Mouse (Mus musculus) subcutaneous adipose tissue, adult 2 months (tissue): ENCODE results near the gene Psme2b. TPM values are rescaled to one million over a fixed set of nuclear protein-coding genes. Genes with fewer than 3 reads are reported as not detected.

ENCODE experiments used
- polyA plus RNA-seq: library from polyadenylated mRNA; depleted of rRNA; stranded (reverse); fragments of >200 nt; gene quantifications from 2 replicates; pipeline ENCODE4 v1.2.3, GENCODE M21; 2012; ENCODE audit warnings: low replicate concordance; rRNA removed

Gene Psme2b
- 21.9 and 22.1 TPM in 2 replicates for polyA plus RNA-seq

GRCm38 (mm10) chr11:48946090-48946489 lies at the start of gene Psme2b:
Psme2b (minus strand) TSS chr11:48946190.

DNA sequence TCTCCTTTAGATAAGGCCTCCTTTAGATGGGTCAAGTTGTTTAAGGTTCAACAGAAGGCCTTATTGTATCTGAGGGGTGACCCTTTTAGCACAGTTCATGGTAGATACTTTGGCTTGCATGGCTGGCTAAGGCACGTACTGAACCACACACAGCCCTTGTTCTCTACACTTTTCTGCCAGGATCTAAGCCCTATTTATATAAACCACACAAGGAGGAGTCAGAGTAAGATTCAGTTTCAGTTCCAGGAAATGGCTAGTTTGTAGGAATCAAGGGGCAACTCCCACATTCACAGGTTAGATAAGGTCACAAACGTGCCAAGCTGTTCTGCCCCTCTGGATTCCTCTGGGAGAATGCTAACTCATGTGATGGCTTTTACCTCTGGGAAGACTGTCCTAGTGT lies 48.0 kb upstream of the Psme2b start, which contains the start of gene Tgtp1:
Gene Tgtp1 (minus strand): TSS at position 155 of the 400 bp plus-strand sequence.

DNA sequence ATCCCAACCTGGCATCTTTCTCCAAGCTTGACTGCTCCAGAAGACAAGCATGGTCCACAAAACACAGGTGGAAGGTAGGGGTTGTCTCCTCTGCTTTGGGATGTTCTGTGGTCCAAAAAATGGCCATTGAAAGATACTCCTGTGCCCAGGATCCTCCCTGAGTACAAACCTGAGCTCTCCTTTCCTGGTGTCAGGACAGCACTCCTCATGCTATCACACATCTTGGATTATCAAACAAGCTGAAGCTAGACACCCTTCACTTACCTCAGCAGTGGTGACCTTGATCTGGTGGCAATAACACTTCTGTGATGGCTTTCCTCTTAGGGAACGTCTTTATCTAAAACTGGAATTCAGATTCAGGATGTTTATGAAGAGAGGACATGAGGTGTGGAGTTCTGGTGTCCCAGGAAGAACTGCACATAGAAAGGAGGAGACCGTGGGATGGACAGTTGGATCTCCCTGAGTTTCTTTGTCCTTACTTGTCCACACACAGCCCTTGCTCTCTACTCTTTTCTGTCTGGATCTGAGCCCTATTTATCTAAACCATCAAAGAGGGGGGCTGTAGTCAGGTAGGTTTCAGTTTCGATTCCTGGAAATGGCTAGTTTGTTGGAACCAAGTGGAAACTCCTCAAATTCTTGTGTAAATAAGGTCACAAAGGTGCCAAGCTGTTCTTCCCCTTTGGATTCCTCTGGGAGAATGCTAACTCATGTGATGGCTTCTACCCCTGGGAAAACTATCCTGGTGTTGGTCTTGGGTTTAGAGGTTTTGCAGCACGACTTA lies 45.9 kb upstream of the Psme2b start, which contains the start of gene Gm12185:
Gene Gm12185 (minus strand): TSS at position 487 of the 781 bp plus-strand sequence.

DNA sequence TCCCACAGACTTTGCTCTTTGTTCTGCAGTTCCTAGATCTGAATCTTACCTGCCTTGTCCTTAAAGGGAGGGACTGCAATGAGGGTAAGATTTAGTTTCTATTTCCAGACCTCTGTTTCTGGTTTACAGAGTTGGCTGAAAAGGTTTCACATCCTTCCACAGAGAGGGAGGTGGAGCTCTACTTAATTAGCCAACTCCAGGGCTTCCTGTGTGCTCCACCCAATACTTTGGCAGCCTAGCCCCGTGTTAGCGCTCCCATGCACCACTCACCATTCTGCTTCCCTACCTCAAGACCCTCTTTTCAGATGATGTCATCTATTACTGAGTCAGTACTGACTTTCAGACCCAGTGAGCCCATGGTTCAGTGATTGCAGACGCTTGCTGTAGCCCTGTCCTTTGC lies 33.3 kb upstream of the Psme2b start, which contains the start of gene 9930111J21Rik1:
Gene 9930111J21Rik1 (minus strand): TSS at position 148 of the 400 bp plus-strand sequence.

GRCm38 (mm10) chr11:48978240-48978939 lies 32.4 kb upstream of the Psme2b start, which contains the start of gene Olfr56:
Olfr56 (plus strand) TSS chr11:48978889.

DNA sequence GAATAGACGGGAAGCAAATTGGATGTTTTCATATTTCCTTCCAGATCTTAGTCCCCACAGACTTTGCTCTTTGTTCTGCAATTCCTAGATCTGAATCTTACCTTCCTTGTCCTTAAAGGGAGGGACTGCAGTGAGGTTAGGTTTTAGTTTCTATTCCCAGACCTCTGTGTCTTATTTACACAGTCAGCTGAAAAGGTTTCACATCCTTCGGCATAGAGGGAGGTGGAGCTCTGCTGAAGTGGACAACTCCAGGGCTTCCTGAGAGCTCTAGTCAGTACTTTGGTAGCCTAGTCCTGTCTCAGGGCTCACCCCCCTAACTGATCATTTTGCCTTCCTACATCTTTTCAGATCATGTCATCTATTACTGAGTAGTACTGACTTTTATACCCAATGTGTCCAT lies 44.0 kb downstream of the Psme2b start, which contains the start of gene Gm5431:
Gene Gm5431 (minus strand): TSS at position 194 of the 400 bp plus-strand sequence.

Other genes with a start within 250 kb of the Psme2b start
- gene Rack1, start 145.9 kb downstream of the Psme2b start, polyA plus RNA-seq = 1,227 and 3,358 TPM in 2 replicates
- gene Trim41, start 128.8 kb downstream of the Psme2b start, polyA plus RNA-seq = 28.6 and 34.7 TPM in 2 replicates
- 1.7 and 4.2 TPM in 2 replicates for gene Trim7, start 120.0 kb downstream of the Psme2b start, polyA plus RNA-seq
- gene Gm12184, start 119.5 kb downstream of the Psme2b start, polyA plus RNA-seq = 11.8 and 14.5 TPM in 2 replicates
- gene Irgm1, start 74.5 kb downstream of the Psme2b start, polyA plus RNA-seq = 16.5 and 34.6 TPM in 2 replicates
- gene Gm5431, start 44.0 kb downstream of the Psme2b start, polyA plus RNA-seq = 1.1 and 1.4 TPM in 2 replicates
- gene Olfr56, start 32.7 kb upstream of the Psme2b start, polyA plus RNA-seq = 0.31 and 0.32 TPM in 2 replicates
- 5.1 and 5.3 TPM in 2 replicates for gene 9930111J21Rik1, start 33.2 kb upstream of the Psme2b start, polyA plus RNA-seq
- 0.32 and 0.35 TPM in 2 replicates for gene Gm12185, start 46.0 kb upstream of the Psme2b start, polyA plus RNA-seq
- 5.1 and 6.2 TPM in 2 replicates for gene Tgtp1, start 48.0 kb upstream of the Psme2b start, polyA plus RNA-seq
- 3.5 and 4.5 TPM in 2 replicates for gene 9930111J21Rik2, start 105.1 kb upstream of the Psme2b start, polyA plus RNA-seq
- 17.0 and 27.2 TPM in 2 replicates for gene Tgtp2, start 118.0 kb upstream of the Psme2b start, polyA plus RNA-seq
- 8.8 and 16.0 TPM in 2 replicates for gene Ifi47, start 130.4 kb upstream of the Psme2b start, polyA plus RNA-seq
- gene Olfr1396, start 168.7 kb upstream of the Psme2b start, polyA plus RNA-seq = 0.71 and 1.3 TPM in 2 replicates
- gene Olfr1395, start 196.1 kb upstream of the Psme2b start, polyA plus RNA-seq = 0.04 TPM in 1 of 2 replicates, not detected in the other
- gene Olfr1394, start 208.2 kb upstream of the Psme2b start, polyA plus RNA-seq = not detected in 2 replicates
- 21.7 and 60.9 TPM in 2 replicates for gene Btnl9, start 241.0 kb upstream of the Psme2b start, polyA plus RNA-seq